Mouse (Mus musculus) kidney, adult 2 months (tissue): ENCODE results near the gene Spats1. TPM values are rescaled to one million over a fixed set of nuclear protein-coding genes. Genes with fewer than 3 reads are reported as not detected.
"Not testable (repeated sequence)": the region's sequence is repeated elsewhere in the genome, so short reads cannot be mapped to it uniquely, and the experiment has no call there.

ENCODE experiments used
- DNase-seq: peaks from one replicate; pipeline ENCODE4 v3.0.0; 2021
- H3K27ac ChIP-seq: fragments of 200-500 bp; 2 replicates; pipeline ENCODE4 v1.5.1; 2012; ENCODE audit warnings: low read depth, low read length, control low read depth, inconsistent platforms; ENCODE audit not compliant: insufficient read depth
- H3K27me3 ChIP-seq: fragments of 200-500 bp; replicated peaks from 2 replicates; pipeline ENCODE4 v1.6.1; 2012; ENCODE audit warnings: mild to moderate bottlenecking, moderate library complexity, low read length, inconsistent platforms; ENCODE audit not compliant: control insufficient read depth, insufficient read depth
- H3K36me3 ChIP-seq: fragments of 200-500 bp; 2 replicates; pipeline ENCODE4 v1.6.1; 2012; ENCODE audit warnings: mild to moderate bottlenecking, moderate library complexity, low read length, inconsistent platforms; ENCODE audit not compliant: control insufficient read depth, insufficient read depth
- H3K4me1 ChIP-seq: fragments of 200-500 bp; 2 replicates; pipeline ENCODE4 v1.6.1; 2011; ENCODE audit warnings: low read length; ENCODE audit not compliant: control insufficient read depth, insufficient read depth
- H3K4me3 ChIP-seq: fragments of 200-500 bp; 2 replicates; pipeline ENCODE4 v1.5.1; 2011; ENCODE audit warnings: mild to moderate bottlenecking, low read depth, low read length, control low read depth; ENCODE audit not compliant: insufficient read depth
- CTCF ChIP-seq: fragments of 200-500 bp; conservative IDR thresholded peaks from 2 replicates; pipeline ENCODE4 v1.5.1; 2011; ENCODE audit warnings: low read depth, mild to moderate bottlenecking, control low read depth, low read length, moderate library complexity, mixed read lengths; ENCODE audit not compliant: insufficient read depth, insufficient read length
- POLR2A ChIP-seq: fragments of 200-500 bp; IDR thresholded peaks from one replicate; pipeline ENCODE4 v1.6.1; 2011; ENCODE audit warnings: low read depth, low read length, control low read depth
- WGBS: fragments of 180-500 bp; shearing (Covaris S2); methylation state at CpG from one replicate; pipeline ENCODE4 v1.1.7; 2018; 5-methylcytosine and 5-hydroxymethylcytosine counted together
- polyA plus RNA-seq: library from polyadenylated mRNA; depleted of rRNA; stranded (reverse); fragments of >200 nt; gene quantifications from 2 replicates; pipeline ENCODE4 v1.2.3, GENCODE M21; 2012

The Spats1 gene
- polyA plus RNA-seq, 1 experiment = 0.45 TPM

- WGBS = 72% methylated on average over 13 of the region's 13 CpGs
- Histone ChIP-seq H3K36me3 (no peaks in the 10 kb centered on the region), H3K4me1 (no peaks in the 10 kb centered on the region), H3K27ac (no peak overlapping the region), H3K4me3 (no peak overlapping the region), H3K27me3 (no peaks in the 10 kb centered on the region)
- TF ChIP-seq CTCF = no peak
- no peak for TF ChIP-seq POLR2A
- no peak for DNase-seq
Measured at GRCm38 (mm10) chr17:45456260-45457152, 18.7 kb downstream of the Spats1 start.

- not testable (repeated sequence) for H3K4me1 ChIP-seq, H3K27me3 ChIP-seq, H3K36me3 ChIP-seq, DNase-seq, H3K4me3 ChIP-seq, H3K27ac ChIP-seq
- WGBS = 86% methylated on average over 9 of the region's 9 CpGs
Measured at GRCm38 (mm10) chr17:45455783-45456182, 19.4 kb downstream of the Spats1 start.

- H3K4me1 ChIP-seq = no peaks in the 10 kb centered on the region
- H3K27me3 ChIP-seq = no peaks in the 10 kb centered on the region
- H3K27ac ChIP-seq = no peak overlapping the region
- TF ChIP-seq POLR2A = no peak
- TF ChIP-seq CTCF = no peak
- WGBS = 92% methylated on average over 2 of the region's 2 CpGs
- no peak for DNase-seq
- no peak overlapping the region for H3K4me3 ChIP-seq
- H3K36me3 ChIP-seq = no peaks in the 10 kb centered on the region
Measured at GRCm38 (mm10) chr17:45454794-45455193, 20.4 kb downstream of the Spats1 start.

GRCm38 (mm10) chr17:45452271-45452670, 22.9 kb downstream of the Spats1 start:
- 89% methylated on average over 1 of the region's 1 CpGs for WGBS
- H3K4me1 ChIP-seq = no peaks in the 10 kb centered on the region
- no peak for TF ChIP-seq CTCF
- TF ChIP-seq POLR2A = no peak
- no peaks in the 10 kb centered on the region for H3K36me3 ChIP-seq
- DNase-seq = no peak
- no peaks in the 10 kb centered on the region for H3K27me3 ChIP-seq
- no peak overlapping the region for H3K27ac ChIP-seq
- H3K4me3 ChIP-seq = no peak overlapping the region

- H3K27me3 ChIP-seq = no peaks in the 10 kb centered on the region
- no peak overlapping the region for H3K4me3 ChIP-seq
- TF ChIP-seq POLR2A (no peak), CTCF (no peak)
- no peaks in the 10 kb centered on the region for H3K4me1 ChIP-seq
- no peak for DNase-seq
- no peak overlapping the region for H3K27ac ChIP-seq
- 0 out of 2 replicates have a peak, but pooled peaks cover under 1% of the 10 kb centered on the region for H3K36me3 ChIP-seq
- WGBS = 95% methylated on average over 6 of the region's 6 CpGs
Measured at GRCm38 (mm10) chr17:45450153-45450552, 25.1 kb downstream of the Spats1 start.

GRCm38 (mm10) chr17:45449586-45449985, 25.6 kb downstream of the Spats1 start:
- WGBS = 92% methylated on average over 8 of the region's 8 CpGs
- H3K4me3 ChIP-seq = no peak overlapping the region

GRCm38 (mm10) chr17:45447063-45447462, 28.2 kb downstream of the Spats1 start:
- WGBS = 64% methylated on average over 2 of the region's 2 CpGs
- DNase-seq = no peak
- Histone ChIP-seq H3K36me3 (0 out of 2 replicates have a peak, but pooled peaks cover 1% of the 10 kb centered on the region), H3K27me3 (no peaks in the 10 kb centered on the region), H3K4me1 (no peaks in the 10 kb centered on the region; the same call in 1 of the 2 replicates), H3K27ac (no peak overlapping the region), H3K4me3 (no peak overlapping the region)
- TF ChIP-seq POLR2A (no peak), CTCF (no peak)

More at GRCm38 (mm10) chr17:45449586-45449985, 25.6 kb downstream of the Spats1 start:
- DNase-seq = no peak
- TF ChIP-seq POLR2A (no peak), CTCF (no peak)
- no peak overlapping the region for H3K27ac ChIP-seq
- no peaks in the 10 kb centered on the region for H3K4me1 ChIP-seq
- H3K27me3 ChIP-seq = no peaks in the 10 kb centered on the region
- 0 out of 2 replicates have a peak, but pooled peaks cover 1% of the 10 kb centered on the region for H3K36me3 ChIP-seq
